Mouse (Mus musculus) gastrocnemius, adult 2 months (tissue): Measurements from ENCODE around the gene Irak3. TPM values are rescaled to one million over a fixed set of nuclear protein-coding genes. Genes with fewer than 3 reads are reported as not detected.

ENCODE experiments used
- DNase-seq: peaks from one replicate; pipeline ENCODE4 v3.0.0; 2022
- H3K27ac ChIP-seq: fragments of 200-600 bp; 2 replicates; pipeline ENCODE4 v1.8.1; 2022; ENCODE audit warnings: mild to moderate bottlenecking
- H3K4me3 ChIP-seq: fragments of 200-600 bp; 2 replicates; pipeline ENCODE4 v1.8.1; 2022; ENCODE audit warnings: mild to moderate bottlenecking, moderate library complexity
- CTCF ChIP-seq: fragments of 200-600 bp; IDR thresholded peaks from 2 replicates; pipeline ENCODE4 v1.8.1; 2022; ENCODE audit warnings: antibody characterized with exemption, mild to moderate bottlenecking, moderate library complexity
- intact Hi-C: fragments of 180-260 bp; cut with DNase I; formaldehyde crosslinking; loops from one replicate; pipeline ENCODE4 v1.15.1; 2025
- long read RNA-seq, 2 experiments: library from polyadenylated mRNA; stranded (forward); transcript quantifications; one replicate each; pipeline ENCODE4 v2.0.0; 2021
- total RNA-seq, 2 experiments: library from RNA; stranded (reverse); gene quantifications; 2 replicates each; pipeline ENCODE4 v1.2.3; 2021

Irak3 gene
- 1 to 10 TPM; 2.6 to 2.7 TPM for total RNA-seq
- long read RNA-seq, experiment 1, partial matches to known transcripts: 0 of 5 reads
- long read RNA-seq, experiment 1, other reads (novel, unspliced or antisense): 0 of 5 reads
- long read RNA-seq, experiment 2, partial matches to known transcripts: 1 of 5 reads
- long read RNA-seq, experiment 2, other reads (novel, unspliced or antisense): 0 of 5 reads

GRCm38 (mm10) chr10:120201961-120202402 lies at the start of gene Irak3:
Irak3 (minus strand) TSS chr10:120202130.
- TF ChIP-seq CTCF: peak; percentile 100; the same call in 1 of the 2 replicates

GRCm38 (mm10) chr10:120250911-120251683 lies 49.2 kb upstream of the Irak3 start:
- H3K4me3 ChIP-seq: no peak overlapping the region
- TF ChIP-seq CTCF: peak; percentile 17; the same call in 1 of the 2 replicates
- DNase-seq: no peak
- intact Hi-C loops: no loop called here
- H3K27ac ChIP-seq: no peak overlapping the region

More at GRCm38 (mm10) chr10:120201961-120202402, at the start of gene Irak3:
- H3K27ac ChIP-seq: peak within 1 kb of the TSS; percentile 92
- peak within 1 kb of the TSS; percentile 89 for H3K4me3 ChIP-seq
- intact Hi-C loops: loop anchor here (2.0 kb wide), 1 partner anchor 19 kb away; no protein-coding TSS in a partner anchor
- DNase-seq: peak; percentile 90

GRCm38 (mm10) chr10:120246994-120247750 lies 45.2 kb upstream of the Irak3 start:
- TF ChIP-seq CTCF: peak; percentile 70
- intact Hi-C loops: no loop called here
- DNase-seq: peak; percentile 22
- H3K4me3 ChIP-seq: no peak overlapping the region
- no peak overlapping the region for H3K27ac ChIP-seq

- Histone ChIP-seq H3K4me3 (no peak overlapping the region), H3K27ac (no peak overlapping the region)
- no peak for DNase-seq
- no peak for TF ChIP-seq CTCF
- intact Hi-C loops: no loop called here
These were observed 43.8 kb upstream of the Irak3 start for GRCm38 (mm10) chr10:120245681-120246080.

- H3K27ac ChIP-seq: no peak overlapping the region
- intact Hi-C loops: no loop called here
- no peak overlapping the region for H3K4me3 ChIP-seq
- TF ChIP-seq CTCF: no peak
- DNase-seq: no peak
These were observed 40.5 kb upstream of the Irak3 start for GRCm38 (mm10) chr10:120242421-120242820.

GRCm38 (mm10) chr10:120239476-120239875 lies 37.5 kb upstream of the Irak3 start:
- no peak overlapping the region for H3K27ac ChIP-seq
- TF ChIP-seq CTCF: no peak
- intact Hi-C loops: no loop called here
- DNase-seq: no peak
- no peak overlapping the region for H3K4me3 ChIP-seq

GRCm38 (mm10) chr10:120238241-120238640 lies 36.3 kb upstream of the Irak3 start:
- no peak for TF ChIP-seq CTCF
- DNase-seq: no peak
- Histone ChIP-seq H3K27ac (no peak overlapping the region), H3K4me3 (no peak overlapping the region)
- intact Hi-C loops: no loop called here

GRCm38 (mm10) chr10:120236855-120237254 lies 34.9 kb upstream of the Irak3 start:
- Histone ChIP-seq H3K4me3 (no peak overlapping the region), H3K27ac (no peak overlapping the region)
- intact Hi-C loops: no loop called here
- no peak for DNase-seq
- no peak for TF ChIP-seq CTCF

GRCm38 (mm10) chr10:120233655-120234367 lies 31.9 kb upstream of the Irak3 start:
- intact Hi-C loops: loop anchor here (5.0 kb wide), 1 partner anchor 433 kb away; no protein-coding TSS in a partner anchor
- Histone ChIP-seq H3K27ac (peak overlapping the region; percentile 43), H3K4me3 (peak overlapping the region; percentile 60)
- peak; percentile 85 for TF ChIP-seq CTCF
- DNase-seq: peak; percentile 56

GRCm38 (mm10) chr10:120231718-120232117 lies 29.8 kb upstream of the Irak3 start:
- no peak overlapping the region for H3K4me3 ChIP-seq
- H3K27ac ChIP-seq: no peak overlapping the region
- intact Hi-C loops: loop anchor here (5.0 kb wide), 1 partner anchor 436 kb away; no protein-coding TSS in a partner anchor
- peak; percentile 75 for DNase-seq
- TF ChIP-seq CTCF: peak; percentile 86

GRCm38 (mm10) chr10:120226871-120227661 lies 25.1 kb upstream of the Irak3 start, which contains the start of gene Llph:
Llph (plus strand) TSS chr10:120227070.
- H3K27ac ChIP-seq: peak within 1 kb of the TSS; percentile 91
- intact Hi-C loops: loop anchor here (2.0 kb wide), 1 partner anchor 18 kb away; no protein-coding TSS in a partner anchor

More at GRCm38 (mm10) chr10:120226871-120227661, 25.1 kb upstream of the Irak3 start, which contains the start of gene Llph:
- peak; percentile 91 for DNase-seq
- H3K4me3 ChIP-seq: peak within 1 kb of the TSS; percentile 100
- no peak for TF ChIP-seq CTCF
